Mouse (Mus musculus): ENCODE results near the gene Cdc25b. TPM values are rescaled to one million over a fixed set of nuclear protein-coding genes. Genes with fewer than 3 reads are reported as not detected.

The Cdc25b gene
- total RNA-seq, 1 experiment, result 9.7 TPM

DNA sequence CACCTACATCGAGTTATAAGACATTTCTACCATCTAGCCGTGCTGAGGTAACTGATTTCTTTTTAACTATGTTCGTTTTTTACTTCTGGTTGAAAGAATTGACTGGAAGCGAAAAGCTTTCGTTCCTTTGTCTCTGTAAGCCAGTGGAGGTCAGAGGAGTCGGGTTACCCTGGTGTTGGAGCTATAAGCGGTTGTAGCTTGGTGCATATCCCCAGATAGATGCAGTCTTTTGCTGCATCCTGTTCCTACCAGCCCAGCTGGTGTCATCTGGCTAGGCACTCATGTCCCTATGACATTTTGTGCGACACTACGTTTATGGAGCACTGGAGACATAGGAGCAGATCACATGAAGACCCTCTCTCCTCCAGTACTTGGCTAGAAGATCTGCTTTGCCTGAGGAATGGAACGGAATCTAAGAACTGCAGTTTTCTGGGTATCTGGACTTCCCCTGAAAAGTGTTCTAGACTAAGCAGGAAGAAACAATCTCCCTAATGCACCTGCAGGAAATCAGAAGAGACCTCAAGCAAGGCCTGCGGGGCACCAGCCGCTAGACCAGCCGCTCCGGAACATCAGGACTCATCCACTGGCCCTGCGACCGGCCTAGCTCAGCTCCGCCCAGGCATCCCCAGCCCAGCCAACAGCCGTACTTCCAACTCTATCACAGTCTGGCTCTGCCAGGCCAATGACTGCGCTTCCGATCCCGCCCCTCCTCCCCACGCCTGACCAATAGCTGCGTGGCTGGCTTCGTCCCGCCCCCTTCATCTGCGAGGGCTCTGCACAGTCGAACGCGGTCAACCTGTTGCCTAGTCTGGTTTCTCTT is 46.8 kb downstream of the Cdc25b start, which contains the start of gene Mavs:
Gene Mavs, plus strand, starts transcription at position 757 of the 820 bp plus-strand sequence.
- Histone ChIP-seq H3K9ac (ENCODE audit: insufficient read depth, low read depth, low read length, poor library complexity, severe bottlenecking) (peak within 1 kb of the TSS; percentile 82), H3K27ac (ENCODE audit: insufficient read depth, low read depth, low read length, poor library complexity, severe bottlenecking) (no peak within 1 kb of the TSS), H3K4me1 (ENCODE audit: control insufficient read depth in 2 of 2, insufficient read depth in 2 of 2, low read length in 2 of 2, poor library complexity in 1 of 2) (peaks cover 7 to 8% of the 10 kb centered on the region in 2 experiments; a peak in 3 of 4 replicates), H3K36me3 (ENCODE audit: control insufficient read depth, insufficient read depth, low read length, poor library complexity, severe bottlenecking) (no peaks in the 10 kb centered on the region), H3K4me3 (ENCODE audit: insufficient read depth in 1 of 2, low read depth in 1 of 2, low read length in 2 of 2, poor library complexity in 1 of 2, severe bottlenecking in 1 of 2) (peak within 1 kb of the TSS; percentile 64 to 93), H3K9me3 (ENCODE audit: control insufficient read depth, insufficient read depth, low read depth, low read length) (no peaks in the 10 kb centered on the region)
- peak; percentile 92 for DNase-seq (ENCODE audit: low read depth, low spot score)
- TF ChIP-seq HCFC1 (IDR thresholded peaks at IDR 0.05; ENCODE audit: borderline replicate concordance, insufficient read depth, low read length) (no peak), MAFK (IDR thresholded peaks at IDR 0.05; ENCODE audit: insufficient read depth, low read depth, low read length) (no peak), CHD2 (IDR thresholded peaks at IDR 0.05; ENCODE audit: low read depth, low read length) (peak; percentile 50; the same call in 1 of the 2 replicates), ZC3H11A (IDR thresholded peaks at IDR 0.05; ENCODE audit: borderline replicate concordance, low read depth, low read length) (no peak), ZNF384 (IDR thresholded peaks at IDR 0.05; ENCODE audit: low read depth, low read length) (no peak)
- in situ Hi-C loops (cut with MboI; ENCODE audit: low sequenced_read_pairs in 2 of 2, unreplicated experiment in 2 of 2), result no loop called here

- Histone ChIP-seq H3K4me1 (ENCODE audit: control insufficient read depth in 2 of 2, insufficient read depth in 2 of 2, low read length in 2 of 2, poor library complexity in 1 of 2) (peaks cover 5 to 8% of the 10 kb centered on the region in 2 experiments; a peak in 3 of 4 replicates), H3K9me3 (ENCODE audit: control insufficient read depth, insufficient read depth, low read depth, low read length) (no peaks in the 10 kb centered on the region), H3K36me3 (ENCODE audit: control insufficient read depth, insufficient read depth, low read length, poor library complexity, severe bottlenecking) (no peaks in the 10 kb centered on the region), H3K9ac (ENCODE audit: insufficient read depth, low read depth, low read length, poor library complexity, severe bottlenecking) (peak overlapping the region; percentile 82), H3K4me3 (ENCODE audit: insufficient read depth in 1 of 2, low read depth in 1 of 2, low read length in 2 of 2, poor library complexity in 1 of 2, severe bottlenecking in 1 of 2) (peak overlapping the region; percentile 64 to 93), H3K27ac (ENCODE audit: insufficient read depth, low read depth, low read length, poor library complexity, severe bottlenecking) (no peak overlapping the region)
- in situ Hi-C loops (cut with MboI; ENCODE audit: low sequenced_read_pairs in 2 of 2, unreplicated experiment in 2 of 2), result no loop called here
- TF ChIP-seq ZC3H11A (IDR thresholded peaks at IDR 0.05; ENCODE audit: borderline replicate concordance, low read depth, low read length) (no peak), ZNF384 (IDR thresholded peaks at IDR 0.05; ENCODE audit: low read depth, low read length) (no peak), HCFC1 (IDR thresholded peaks at IDR 0.05; ENCODE audit: borderline replicate concordance, insufficient read depth, low read length) (no peak), MAFK (IDR thresholded peaks at IDR 0.05; ENCODE audit: insufficient read depth, low read depth, low read length) (no peak), CHD2 (IDR thresholded peaks at IDR 0.05; ENCODE audit: low read depth, low read length) (no peak)
- no peak for DNase-seq (ENCODE audit: low read depth, low spot score)
Measured at GRCm38 (mm10) chr2:131234127-131234650, 47.4 kb downstream of the Cdc25b start.

GRCm38 (mm10) chr2:131234970-131235635 is 48.4 kb downstream of the Cdc25b start:
- Histone ChIP-seq H3K36me3 (ENCODE audit: control insufficient read depth, insufficient read depth, low read length, poor library complexity, severe bottlenecking) (peaks cover 3% of the 10 kb centered on the region; the same call in 1 of the 2 replicates), H3K4me3 (ENCODE audit: insufficient read depth in 1 of 2, low read depth in 1 of 2, low read length in 2 of 2, poor library complexity in 1 of 2, severe bottlenecking in 1 of 2) (peak overlapping the region in 1 of 2 experiments; percentile 64; a peak in 1 of 4 replicates), H3K4me1 (ENCODE audit: control insufficient read depth in 2 of 2, insufficient read depth in 2 of 2, low read length in 2 of 2, poor library complexity in 1 of 2) (peaks cover 5 to 8% of the 10 kb centered on the region in 2 experiments; a peak in 3 of 4 replicates), H3K9ac (ENCODE audit: insufficient read depth, low read depth, low read length, poor library complexity, severe bottlenecking) (no peak overlapping the region), H3K9me3 (ENCODE audit: control insufficient read depth, insufficient read depth, low read depth, low read length) (no peaks in the 10 kb centered on the region), H3K27ac (ENCODE audit: insufficient read depth, low read depth, low read length, poor library complexity, severe bottlenecking) (no peak overlapping the region)
- in situ Hi-C loops (cut with MboI; ENCODE audit: low sequenced_read_pairs in 2 of 2, unreplicated experiment in 2 of 2), result no loop called here
- DNase-seq (ENCODE audit: low read depth, low spot score), result no peak
- no peak for TF ChIP-seq ZNF384 (IDR thresholded peaks at IDR 0.05; ENCODE audit: low read depth, low read length)
- TF ChIP-seq CHD2 (IDR thresholded peaks at IDR 0.05; ENCODE audit: low read depth, low read length), result no peak
- TF ChIP-seq ZC3H11A (IDR thresholded peaks at IDR 0.05; ENCODE audit: borderline replicate concordance, low read depth, low read length), result no peak
- TF ChIP-seq HCFC1 (IDR thresholded peaks at IDR 0.05; ENCODE audit: borderline replicate concordance, insufficient read depth, low read length), result no peak
- no peak for TF ChIP-seq MAFK (IDR thresholded peaks at IDR 0.05; ENCODE audit: insufficient read depth, low read depth, low read length)

DNA sequence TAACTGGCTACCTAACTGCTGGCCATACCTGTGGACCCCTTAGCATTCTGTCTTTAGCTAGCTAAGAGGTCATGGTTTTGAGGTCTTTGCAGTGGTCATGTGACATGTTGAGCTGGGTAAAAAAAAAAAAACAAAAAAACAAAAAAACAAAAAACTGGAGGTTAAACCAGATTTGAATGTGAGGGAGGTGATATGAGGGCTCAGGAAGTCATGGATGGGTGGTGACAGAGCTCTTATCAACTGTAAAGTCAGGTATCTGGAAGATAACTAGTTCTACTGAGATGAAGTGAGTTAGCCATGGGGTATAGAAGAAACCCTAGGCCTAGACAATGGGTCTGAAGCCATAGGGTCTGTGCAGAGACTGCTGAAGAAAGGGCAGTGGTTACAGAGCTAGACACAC is 55.4 kb downstream of the Cdc25b start:
- no peak overlapping the region for H3K9ac ChIP-seq (ENCODE audit: insufficient read depth, low read depth, low read length, poor library complexity, severe bottlenecking)
- H3K36me3 ChIP-seq (ENCODE audit: control insufficient read depth, insufficient read depth, low read length, poor library complexity, severe bottlenecking), result peaks cover 36% of the 10 kb centered on the region
- TF ChIP-seq ZNF384 (IDR thresholded peaks at IDR 0.05; ENCODE audit: low read depth, low read length), result no peak
- no peak for TF ChIP-seq CHD2 (IDR thresholded peaks at IDR 0.05; ENCODE audit: low read depth, low read length)
- no peak for TF ChIP-seq ZC3H11A (IDR thresholded peaks at IDR 0.05; ENCODE audit: borderline replicate concordance, low read depth, low read length)
- TF ChIP-seq HCFC1 (IDR thresholded peaks at IDR 0.05; ENCODE audit: borderline replicate concordance, insufficient read depth, low read length), result no peak
- no peak for TF ChIP-seq MAFK (IDR thresholded peaks at IDR 0.05; ENCODE audit: insufficient read depth, low read depth, low read length)
- H3K4me1 ChIP-seq (ENCODE audit: control insufficient read depth in 2 of 2, insufficient read depth in 2 of 2, low read length in 2 of 2, poor library complexity in 1 of 2), result 0 out of 4 replicates have a peak, but pooled peaks cover 0 to 1% of the 10 kb centered on the region in 2 experiments
- no peak for DNase-seq (ENCODE audit: low read depth, low spot score)
- no peak overlapping the region for H3K27ac ChIP-seq (ENCODE audit: insufficient read depth, low read depth, low read length, poor library complexity, severe bottlenecking)
- no peak overlapping the region for H3K4me3 ChIP-seq (ENCODE audit: insufficient read depth in 1 of 2, low read depth in 1 of 2, low read length in 2 of 2, poor library complexity in 1 of 2, severe bottlenecking in 1 of 2)
- H3K9me3 ChIP-seq (ENCODE audit: control insufficient read depth, insufficient read depth, low read depth, low read length), result no peaks in the 10 kb centered on the region
- in situ Hi-C loops (cut with MboI; ENCODE audit: low sequenced_read_pairs in 2 of 2, unreplicated experiment in 2 of 2), result no loop called here

All from ES-E14 (cell line).